In genomic region chr13:73346131-73346530, GRCm38 (mm10) we compare ENCODE assay signal across 14 mouse cellular contexts. TPM values are rescaled to one million over a fixed set of nuclear protein-coding genes. Genes with fewer than 3 reads are reported as not detected.
DNase-seq lines count a peak whose midpoint lies in the region; TF ChIP-seq lines count a peak whose summit lies in the region.
"Had no signal": no experiment of that assay in that cellular context is flagged by ENCODE, and none has a peak within 500 bp of the region (broad histone marks: within the 10 kb centered on the region; RNA-seq: fewer than 3 reads in every experiment).

No protein-coding gene starts in this region.

- intact Hi-C loops in heart, postnatal 25 days (cut with DNase I) = no loop called here

- DNase-seq in heart, embryonic 10.5 days (ENCODE audit: low spot score) = no peak
- no peak for DNase-seq in heart, postnatal 25 days (ENCODE audit: low spot score)
- no peak for DNase-seq in kidney, adult 2 months
- no peak for DNase-seq in kidney, adult 11 months
- peak; percentile 46 for DNase-seq in embryo, embryonic 9.5 days (ENCODE audit: extremely low spot score)
- DNase-seq in layer of hippocampus, postnatal 10 days (ENCODE audit: low spot score in 2 of 2) = no peak
- no peak for DNase-seq in left cerebral cortex, adult 18-20 months (ENCODE audit: low spot score in 2 of 2)
- DNase-seq: cerebellum, postnatal 36 days; forebrain, postnatal 0 days; gastrocnemius, postnatal 25 days had no signal

- 31% methylated on average over 2 of the region's 2 CpGs for WGBS in heart, embryonic 10.5 days
- WGBS in kidney, adult 2 months = 25% methylated on average over 2 of the region's 2 CpGs

- peak; percentile 84 for TF ChIP-seq EP300 in ES-Bruce4 (IDR thresholded peaks at IDR 0.05; ENCODE audit: insufficient read depth, low read depth, low read length)

- H3K27me3 ChIP-seq in heart, embryonic 10.5 days (ENCODE audit: insufficient read depth, poor library complexity, severe bottlenecking) = no peaks in the 10 kb centered on the region
- H3K27me3 ChIP-seq in kidney, adult 2 months (replicated peaks; ENCODE audit: control insufficient read depth, insufficient read depth, low read length) = no peaks in the 10 kb centered on the region
- H3K27me3 ChIP-seq in ES-Bruce4 (ENCODE audit: control insufficient read depth, insufficient read depth, low read length, poor library complexity, severe bottlenecking) = no peaks in the 10 kb centered on the region
- H3K27me3 ChIP-seq: hindbrain, embryonic 15.5 days; stomach, embryonic 15.5 days had no signal

- H3K4me3 ChIP-seq in heart, embryonic 10.5 days = peak overlapping the region; percentile 32
- no peak overlapping the region for H3K4me3 ChIP-seq in kidney, adult 2 months (ENCODE audit: insufficient read depth, low read depth, low read length)
- H3K4me3 ChIP-seq in ES-Bruce4 (ENCODE audit: low read depth, low read length) = no peak overlapping the region
- H3K4me3 ChIP-seq: hindbrain, embryonic 15.5 days; stomach, embryonic 15.5 days had no signal

- no peaks in the 10 kb centered on the region for H3K36me3 ChIP-seq in heart, embryonic 10.5 days
- H3K36me3 ChIP-seq in kidney, adult 2 months (ENCODE audit: control insufficient read depth, insufficient read depth, low read length) = no peaks in the 10 kb centered on the region
- H3K36me3 ChIP-seq in ES-Bruce4 (ENCODE audit: control insufficient read depth, insufficient read depth, low read length, poor library complexity, severe bottlenecking) = no peaks in the 10 kb centered on the region
- H3K36me3 ChIP-seq: hindbrain, embryonic 15.5 days; stomach, embryonic 15.5 days had no signal

- H3K9me3 ChIP-seq in heart, embryonic 10.5 days = no peaks in the 10 kb centered on the region
- no peaks in the 10 kb centered on the region for H3K9me3 ChIP-seq in ES-Bruce4 (replicated peaks; ENCODE audit: control insufficient read depth, insufficient read depth, low read length, poor library complexity, severe bottlenecking)
- H3K9me3 ChIP-seq: hindbrain, embryonic 15.5 days; stomach, embryonic 15.5 days had no signal

- TF ChIP-seq CTCF in kidney, adult 2 months (conservative IDR thresholded peaks at IDR 0.05; ENCODE audit: insufficient read depth, insufficient read length, low read depth, low read length) = no peak
- TF ChIP-seq CTCF in ES-Bruce4 (IDR thresholded peaks at IDR 0.05; ENCODE audit: low read depth, low read length) = no peak

- H3K27ac ChIP-seq in heart, embryonic 10.5 days = peak overlapping the region; percentile 69; the same call in 1 of the 2 replicates
- H3K27ac ChIP-seq in kidney, adult 2 months (ENCODE audit: insufficient read depth, low read depth, low read length) = peak overlapping the region; percentile 49; the same call in 1 of the 2 replicates
- H3K27ac ChIP-seq in ES-Bruce4 (ENCODE audit: insufficient read depth, low read length) = peak overlapping the region; percentile 84
- H3K27ac ChIP-seq: hindbrain, embryonic 15.5 days; liver, embryonic 14.5 days; stomach, embryonic 15.5 days had no signal

- H3K4me1 ChIP-seq in heart, embryonic 10.5 days = peaks cover 15% of the 10 kb centered on the region
- H3K4me1 ChIP-seq in kidney, adult 2 months (ENCODE audit: control insufficient read depth, insufficient read depth, low read length) = no peaks in the 10 kb centered on the region
- no peaks in the 10 kb centered on the region for H3K4me1 ChIP-seq in ES-Bruce4 (ENCODE audit: control insufficient read depth, insufficient read depth, low read length)
- H3K4me1 ChIP-seq: hindbrain, embryonic 15.5 days; stomach, embryonic 15.5 days had no signal

- H3K9ac ChIP-seq in ES-Bruce4 (ENCODE audit: low read depth, poor library complexity, severe bottlenecking) = peak overlapping the region; percentile 73
- H3K9ac ChIP-seq: forebrain, postnatal 0 days; hindbrain, embryonic 15.5 days; liver, embryonic 14.5 days; stomach, embryonic 15.5 days had no signal

- TF ChIP-seq POLR2A in kidney, adult 2 months (IDR thresholded peaks at IDR 0.05; ENCODE audit: low read depth, low read length) = no peak
- no peak for TF ChIP-seq POLR2A in ES-Bruce4 (IDR thresholded peaks at IDR 0.05; ENCODE audit: insufficient read depth, low read length)

RNA-seq across cellular contexts. Expression of gene Ndufs6, which starts 17.8 kb away (rescaled TPM):
- 499 and 600 TPM in 2 replicates for polyA plus RNA-seq in heart, embryonic 10.5 days (2016; fragmentation: Nextera tagmentation; extraction: Ambion mirVana)
- total RNA-seq in heart, postnatal 25 days (2021) = 1,000 to 10,000 TPM; 1,182 to 1,218 TPM
- 191 and 319 TPM in 2 replicates for polyA plus RNA-seq in kidney, adult 2 months (2012; rRNA removed)
- polyA plus RNA-seq in ES-Bruce4 (2011; ENCODE audit: insufficient read depth, insufficient read length, low read depth, missing spikeins) = 233 and 263 TPM in 2 replicates
- 100 to 1,000 TPM; 175 to 197 TPM for total RNA-seq in layer of hippocampus, postnatal 10 days (2021)
- total RNA-seq in left cerebral cortex, adult 18-20 months (2021) = 100 to 1,000 TPM; 189 TPM

RNA-seq across cellular contexts. Expression of gene Mrpl36, which starts 17.8 kb away (rescaled TPM):
- 145 and 181 TPM in 2 replicates for polyA plus RNA-seq in heart, embryonic 10.5 days (2016; fragmentation: Nextera tagmentation; extraction: Ambion mirVana)
- 10 to 100 TPM; 52.7 to 54.5 TPM for total RNA-seq in heart, postnatal 25 days (2021)
- polyA plus RNA-seq in kidney, adult 2 months (2012; rRNA removed) = 95.0 and 108 TPM in 2 replicates
- 49.3 and 60.5 TPM in 2 replicates for polyA plus RNA-seq in ES-Bruce4 (2011; ENCODE audit: insufficient read depth, insufficient read length, low read depth, missing spikeins)
- 10 to 100 TPM; 33.0 to 35.5 TPM for total RNA-seq in layer of hippocampus, postnatal 10 days (2021)
- total RNA-seq in left cerebral cortex, adult 18-20 months (2021) = 10 to 100 TPM; 32.9 to 40.3 TPM

Comparison
In these comparisons a context has a peak if more than half of its experiments do, and no peak if none do; other contexts are left out.
1. RNA of gene Ndufs6, which starts 17.8 kb away (total RNA-seq): 1,182 to 1,218 TPM in heart, postnatal 25 days; 175 to 197 TPM in layer of hippocampus, postnatal 10 days and 189 TPM in left cerebral cortex, adult 18-20 months; every median in the first group is over 4 times any median in the second.
2. Peak in every context shown above with its lines, with median percentiles within 50 percentile points of each other: H3K27ac ChIP-seq.